Mouse (Mus musculus) natural killer cell, adult 2 months (primary cell): ENCODE measurements around the gene Dnah7a.
"Not testable (repeated sequence)": the region's sequence is repeated elsewhere in the genome, so short reads cannot be mapped to it uniquely, and the experiment has no call there.

ENCODE experiments used
- DNase-seq, 2 experiments: peaks; one replicate each; pipeline ENCODE4 v3.0.0; 2022; ENCODE audit warnings: low spot score in 2 of 2

Gene Dnah7a

GRCm38 (mm10) chr1:53706431-53707361 is at the start of gene Dnah7a:
Dnah7a (minus strand) TSS chr1:53706784.
- peak; percentile 50 to 60 for DNase-seq

- not testable (repeated sequence) for DNase-seq
Observed at GRCm38 (mm10) chr1:53753501-53753900, 46.9 kb upstream of the Dnah7a start.

- DNase-seq: no peak
Observed at GRCm38 (mm10) chr1:53751144-53751543, 44.6 kb upstream of the Dnah7a start.

- not testable (repeated sequence) for DNase-seq
Observed at GRCm38 (mm10) chr1:53750697-53751096, 44.1 kb upstream of the Dnah7a start.

- not testable (repeated sequence) for DNase-seq
Observed at GRCm38 (mm10) chr1:53749881-53750385, 43.3 kb upstream of the Dnah7a start.

GRCm38 (mm10) chr1:53748571-53748970 is 42.0 kb upstream of the Dnah7a start:
- DNase-seq: no peak

- DNase-seq: no peak
Observed at GRCm38 (mm10) chr1:53746001-53746400, 39.4 kb upstream of the Dnah7a start.

- DNase-seq: no peak
Observed at GRCm38 (mm10) chr1:53741742-53742458, 35.3 kb upstream of the Dnah7a start.

- DNase-seq: no peak
Observed at GRCm38 (mm10) chr1:53740777-53741336, 34.3 kb upstream of the Dnah7a start.

GRCm38 (mm10) chr1:53740077-53740776 is 33.6 kb upstream of the Dnah7a start:
- not testable (repeated sequence) for DNase-seq

GRCm38 (mm10) chr1:53736583-53736982 is 30.0 kb upstream of the Dnah7a start:
- no peak for DNase-seq

- no peak for DNase-seq
Observed at GRCm38 (mm10) chr1:53728489-53729225, 22.1 kb upstream of the Dnah7a start.

- no peak for DNase-seq
Observed at GRCm38 (mm10) chr1:53726883-53727282, 20.3 kb upstream of the Dnah7a start.

GRCm38 (mm10) chr1:53721353-53721752 is 14.8 kb upstream of the Dnah7a start:
- DNase-seq: no peak

GRCm38 (mm10) chr1:53720601-53721351 is 14.2 kb upstream of the Dnah7a start:
- DNase-seq: no peak

- no peak for DNase-seq
Observed at GRCm38 (mm10) chr1:53715966-53716515, 9.5 kb upstream of the Dnah7a start.

GRCm38 (mm10) chr1:53715446-53715845 is 8.9 kb upstream of the Dnah7a start:
- peak; percentile 2 to 28 for DNase-seq

- not testable (repeated sequence) for DNase-seq
Observed at GRCm38 (mm10) chr1:53713383-53713782, 6.8 kb upstream of the Dnah7a start.

GRCm38 (mm10) chr1:53711069-53711468 is 4.5 kb upstream of the Dnah7a start:
- no peak for DNase-seq

GRCm38 (mm10) chr1:53709602-53710001 is 3.0 kb upstream of the Dnah7a start:
- not testable (repeated sequence) for DNase-seq
